Mouse (Mus musculus) thymus, adult 2 months (tissue): ENCODE data around the gene Atp8b2.
A peak's percentile ranks its signal among the peaks of the same experiment; 100 is the strongest.

Source experiments
- CTCF ChIP-seq: fragments of 200-500 bp; IDR thresholded peaks from 2 replicates; pipeline ENCODE4 v1.5.1; 2012; ENCODE audit warnings: mild to moderate bottlenecking, control low read depth, low read length, moderate library complexity, borderline replicate concordance; ENCODE audit not compliant: control insufficient read depth, poor library complexity, insufficient read depth; ENCODE audit errors: extremely low read depth
- POLR2A ChIP-seq: fragments of 200-500 bp; IDR thresholded peaks from 2 replicates; pipeline ENCODE4 v1.6.1; 2012; ENCODE audit warnings: mild to moderate bottlenecking, low read length, control low read depth, moderate library complexity; ENCODE audit not compliant: control insufficient read depth, poor library complexity, insufficient read depth; ENCODE audit errors: extremely low read depth

GRCm38 (mm10) chr3:89963926-89964739, 825 bp upstream of the Atp8b2 start:
- peak; percentile 55; the same call in 1 of the 2 replicates for TF ChIP-seq CTCF
- no peak for TF ChIP-seq POLR2A
